Mouse (Mus musculus): ENCODE results near the gene Atg4d. TPM values are rescaled to one million over a fixed set of nuclear protein-coding genes. Genes with fewer than 3 reads are reported as not detected.
"Not testable (repeated sequence)": the region's sequence is repeated elsewhere in the genome, so short reads cannot be mapped to it uniquely, and the experiment has no call there.

Gene Atg4d
- polyA plus RNA-seq, 1 experiment from 2014 or later: 40.5 TPM

DNA sequence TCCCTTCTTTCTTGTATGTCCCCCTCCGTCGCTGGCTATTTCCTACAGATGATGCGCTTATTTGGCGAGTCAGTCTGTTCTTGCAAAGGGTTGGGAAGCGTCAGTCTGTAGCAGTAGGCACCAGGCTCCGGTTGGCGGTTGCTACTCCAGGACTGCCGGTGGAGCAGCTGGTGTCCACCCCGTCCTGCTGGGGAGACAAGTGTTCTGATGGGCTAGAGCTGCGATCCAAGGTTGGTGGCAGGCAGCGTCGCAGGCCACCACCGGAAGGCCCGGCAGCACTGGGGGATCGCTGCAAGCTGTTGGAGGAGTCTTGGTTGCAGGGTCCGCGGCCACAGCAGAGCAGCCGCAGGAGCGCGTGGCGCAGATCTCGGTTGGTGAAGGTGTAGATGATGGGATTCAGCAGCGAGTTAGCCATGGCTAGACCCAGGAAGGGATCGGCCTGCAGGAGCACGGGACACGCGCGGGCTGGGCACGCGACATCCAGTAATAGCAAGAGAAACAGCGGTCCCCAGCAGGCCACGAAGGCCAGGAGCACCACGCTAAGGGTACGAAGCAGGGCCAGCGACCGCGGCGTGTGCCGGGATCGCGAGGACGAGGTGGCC lies 21.2 kb upstream of the Atg4d start:
- Histone ChIP-seq H3K9me3 (replicated peaks) (no peaks in the 10 kb centered on the region), H3K36me3 (no peaks in the 10 kb centered on the region), H3K4me3 (replicated peaks) (peak overlapping the region; percentile 44), H3K9ac (peak overlapping the region; percentile 18; the same call in 1 of the 2 replicates), H3K27me3 (peaks cover 72% of the 10 kb centered on the region), H3K4me1 (peaks cover 33% of the 10 kb centered on the region), H3K27ac (replicated peaks) (no peak overlapping the region), H3K4me2 (replicated peaks) (peak overlapping the region; percentile 89)
- WGBS: 6% methylated on average over 42 of the region's 42 CpGs
- no peak for ATAC-seq (ENCODE audit: insufficient number of reproducible peaks, low FRiP score, low TSS enrichment, low read depth)

DNA sequence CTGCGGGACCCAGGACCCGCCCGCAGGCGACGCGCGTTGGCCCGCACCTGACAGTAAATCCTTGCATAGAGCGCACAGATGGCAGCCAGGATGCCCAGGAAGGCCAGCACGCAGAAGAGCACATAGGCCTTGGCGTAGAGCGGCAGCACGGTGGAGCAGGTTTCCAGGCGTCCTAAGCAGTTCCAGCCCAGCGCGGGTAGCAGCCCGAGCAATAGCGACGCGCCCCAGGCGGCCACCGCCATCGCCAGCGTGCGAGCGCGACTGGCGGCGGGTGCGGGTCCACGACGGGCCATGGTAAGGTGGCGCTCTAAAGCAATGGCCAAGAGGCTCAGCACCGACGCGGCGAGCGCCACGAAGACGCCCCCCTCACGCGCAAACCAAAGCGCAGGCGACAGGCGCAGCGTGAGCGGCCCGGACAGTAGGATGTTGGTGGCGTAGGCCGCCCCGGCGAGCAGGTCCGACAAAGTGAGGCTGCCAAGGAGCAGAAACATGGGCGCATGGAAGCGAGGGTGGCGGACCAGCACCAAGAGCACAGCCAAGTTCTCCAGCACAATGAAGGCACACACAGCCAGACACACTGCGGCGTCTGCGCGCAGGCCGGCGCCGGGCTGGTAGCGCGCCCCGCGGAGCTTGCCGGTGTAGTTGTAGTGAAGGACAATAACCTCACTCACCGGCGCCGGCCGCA lies 20.5 kb upstream of the Atg4d start:
- Histone ChIP-seq H3K27ac (replicated peaks) (no peak overlapping the region), H3K36me3 (no peaks in the 10 kb centered on the region), H3K4me2 (replicated peaks) (peak overlapping the region; percentile 89), H3K9ac (peak overlapping the region; percentile 18), H3K9me3 (replicated peaks) (no peaks in the 10 kb centered on the region), H3K4me3 (replicated peaks) (peak overlapping the region; percentile 44), H3K4me1 (peaks cover 29% of the 10 kb centered on the region), H3K27me3 (peaks cover 78% of the 10 kb centered on the region)
- peak; percentile 27; the same call in 1 of the 2 replicates for ATAC-seq (ENCODE audit: insufficient number of reproducible peaks, low FRiP score, low TSS enrichment, low read depth)
- under 1% methylated on average over 72 of the region's 72 CpGs for WGBS

DNA sequence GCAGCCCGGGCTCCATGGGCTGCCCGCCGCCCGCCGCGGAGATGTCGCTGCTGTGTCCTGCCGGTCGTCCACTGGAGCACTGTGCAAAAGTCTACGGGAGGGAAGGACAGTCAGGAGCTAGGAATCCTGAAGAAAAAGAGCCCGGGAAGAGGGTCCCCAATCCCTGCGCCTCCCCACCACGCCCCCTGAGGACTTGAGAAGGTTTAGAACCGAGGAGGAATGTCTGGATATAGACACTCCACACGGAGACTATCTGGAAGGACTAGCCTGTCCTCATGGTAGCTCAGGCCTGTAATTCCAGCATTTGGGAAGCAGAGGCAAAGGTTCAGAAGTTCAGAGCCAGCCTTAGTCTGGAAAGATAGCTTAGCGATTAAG lies 20.0 kb upstream of the Atg4d start:
- H3K9ac ChIP-seq: peak overlapping the region; percentile 18; the same call in 1 of the 2 replicates
- no peaks in the 10 kb centered on the region for H3K36me3 ChIP-seq
- H3K9me3 ChIP-seq (replicated peaks): no peaks in the 10 kb centered on the region
- peak overlapping the region; percentile 89 for H3K4me2 ChIP-seq (replicated peaks)
- no peak overlapping the region for H3K27ac ChIP-seq (replicated peaks)
- peaks cover 27% of the 10 kb centered on the region for H3K4me1 ChIP-seq
- ATAC-seq (ENCODE audit: insufficient number of reproducible peaks, low FRiP score, low TSS enrichment, low read depth): no peak
- H3K27me3 ChIP-seq: peaks cover 83% of the 10 kb centered on the region
- 2% methylated on average over 16 of the region's 16 CpGs for WGBS
- H3K4me3 ChIP-seq (replicated peaks): peak overlapping the region; percentile 44

DNA sequence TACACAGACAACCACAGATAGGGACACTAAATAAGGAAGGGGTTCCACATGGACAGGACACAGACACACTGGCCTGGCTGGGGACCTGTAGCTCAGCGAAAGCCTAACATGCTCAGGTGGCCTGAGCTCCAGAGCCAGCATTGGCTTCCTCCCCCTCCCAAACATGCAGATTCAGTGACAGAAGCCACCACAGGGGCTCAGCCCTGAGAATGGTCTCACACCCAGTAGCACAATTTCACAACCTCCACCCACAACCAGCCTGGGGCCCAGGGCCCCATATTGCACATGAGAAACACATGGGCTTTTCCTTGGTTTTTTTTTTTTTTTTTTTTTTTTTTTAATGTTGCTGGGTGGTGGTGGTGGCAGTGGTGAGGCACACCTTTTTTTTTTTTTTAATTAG lies 18.8 kb upstream of the Atg4d start:
- Histone ChIP-seq H3K27ac (replicated peaks) (no peak overlapping the region), H3K27me3 (peaks cover 92% of the 10 kb centered on the region), H3K4me2 (replicated peaks) (no peak overlapping the region), H3K4me3 (replicated peaks) (no peak overlapping the region), H3K9me3 (replicated peaks) (no peaks in the 10 kb centered on the region), H3K9ac (no peak overlapping the region), H3K36me3 (no peaks in the 10 kb centered on the region), H3K4me1 (peaks cover 32% of the 10 kb centered on the region)
- no peak for ATAC-seq (ENCODE audit: insufficient number of reproducible peaks, low FRiP score, low TSS enrichment, low read depth)
- 90% methylated on average over 1 of the region's 1 CpGs for WGBS

DNA sequence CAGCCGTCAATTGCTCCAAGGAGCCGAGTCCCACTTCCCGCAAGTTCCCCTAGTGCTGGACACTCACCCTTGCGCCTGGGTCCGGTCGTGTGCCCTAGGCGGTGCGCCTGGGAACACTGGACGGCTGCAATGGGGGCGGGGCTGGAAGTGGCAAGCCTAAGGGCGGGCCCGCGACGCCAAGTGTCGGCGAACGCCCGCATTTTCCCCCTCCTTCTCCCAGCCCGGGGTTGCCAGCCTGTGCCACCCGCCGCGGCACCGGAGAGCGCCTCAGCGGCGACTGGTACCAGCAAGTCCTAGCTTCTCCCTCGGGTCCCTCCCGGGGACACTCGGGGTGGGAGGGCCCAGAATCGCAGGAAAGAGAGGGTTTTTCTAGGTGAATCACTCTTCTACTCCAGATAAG lies 16.8 kb upstream of the Atg4d start, which contains the start of gene S1pr5:
Gene S1pr5 (minus strand): TSS at position 118 of the 400 bp plus-strand sequence.
- Histone ChIP-seq H3K9ac (no peak within 1 kb of the TSS), H3K27me3 (peaks cover 72% of the 10 kb centered on the region), H3K4me3 (replicated peaks) (peak within 1 kb of the TSS; percentile 29), H3K27ac (replicated peaks) (no peak within 1 kb of the TSS), H3K36me3 (no peaks in the 10 kb centered on the region), H3K4me1 (peaks cover 35% of the 10 kb centered on the region), H3K4me2 (replicated peaks) (peak within 1 kb of the TSS; percentile 50), H3K9me3 (replicated peaks) (no peaks in the 10 kb centered on the region)
- WGBS: 2% methylated on average over 30 of the region's 30 CpGs
- no peak for ATAC-seq (ENCODE audit: insufficient number of reproducible peaks, low FRiP score, low TSS enrichment, low read depth)

DNA sequence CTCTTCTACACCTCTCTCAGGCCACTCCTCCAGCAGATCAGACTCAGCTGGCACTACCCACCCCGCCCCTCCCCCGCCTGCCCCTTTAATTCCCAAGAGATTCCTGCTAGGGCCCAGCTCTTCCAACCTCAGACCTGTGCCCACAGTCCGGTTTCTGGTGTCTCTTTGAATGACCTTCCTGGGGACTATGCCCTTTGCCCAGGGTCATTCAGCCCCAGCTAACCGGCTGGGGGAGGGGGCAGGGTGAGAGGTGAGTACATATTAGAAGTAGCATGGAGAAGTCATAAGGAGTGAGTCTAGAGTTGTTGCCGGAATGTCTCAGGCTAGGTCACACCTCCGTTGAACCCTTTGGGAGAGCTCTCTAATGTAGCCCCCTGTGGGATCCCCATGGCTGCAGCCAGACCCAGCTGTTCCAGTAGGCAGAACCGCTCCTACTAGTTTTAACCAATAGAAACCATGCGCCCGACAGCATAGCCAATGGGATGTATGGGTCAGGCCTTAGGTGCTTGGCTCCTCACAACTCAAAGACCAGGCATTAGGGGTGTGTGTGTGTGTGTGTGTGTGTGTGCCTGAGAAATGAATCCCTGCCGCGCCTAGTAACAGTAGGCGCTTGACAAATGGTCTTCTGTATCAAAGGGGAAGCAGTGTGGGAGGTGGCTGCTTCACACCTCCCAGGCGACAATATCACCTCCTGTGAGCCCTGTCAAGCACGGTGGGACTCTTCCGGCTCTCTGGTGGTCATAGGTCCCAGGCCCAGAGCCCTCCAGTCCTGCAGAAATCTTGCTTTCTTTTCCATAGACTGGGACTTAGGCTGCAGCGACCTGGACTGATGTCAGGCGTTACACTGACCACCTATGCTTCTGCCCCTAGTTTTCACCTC lies 15.2 kb upstream of the Atg4d start:
- Histone ChIP-seq H3K9me3 (replicated peaks) (no peaks in the 10 kb centered on the region), H3K9ac (no peak overlapping the region), H3K4me1 (peaks cover 23% of the 10 kb centered on the region), H3K27me3 (peaks cover 57% of the 10 kb centered on the region), H3K4me2 (replicated peaks) (no peak overlapping the region), H3K36me3 (no peaks in the 10 kb centered on the region), H3K27ac (replicated peaks) (peak overlapping the region; percentile 79), H3K4me3 (replicated peaks) (no peak overlapping the region)
- peak; percentile 25; the same call in 1 of the 2 replicates for ATAC-seq (ENCODE audit: insufficient number of reproducible peaks, low FRiP score, low TSS enrichment, low read depth)
- 40% methylated on average over 17 of the region's 17 CpGs for WGBS

DNA sequence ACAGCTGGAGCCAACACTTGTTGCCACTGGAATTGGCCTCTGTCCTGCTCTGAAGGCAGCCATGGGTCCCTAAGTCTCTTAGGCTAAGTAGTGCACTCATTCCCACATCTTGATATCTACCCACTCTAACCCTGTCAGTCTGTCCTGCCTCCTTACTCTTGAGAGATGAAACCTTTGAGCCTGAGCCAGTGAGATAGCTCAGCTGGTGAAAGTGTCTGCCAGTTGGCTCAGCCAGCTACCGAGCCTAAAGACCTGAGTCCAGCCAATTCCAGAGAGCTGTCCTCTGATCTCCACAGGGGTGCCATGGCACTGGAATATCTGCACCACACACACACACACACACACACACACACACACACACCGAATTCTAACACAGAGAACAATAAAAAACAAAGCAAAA lies 14.6 kb upstream of the Atg4d start:
- ATAC-seq (ENCODE audit: insufficient number of reproducible peaks, low FRiP score, low TSS enrichment, low read depth): no peak
- WGBS: 48% methylated on average over 2 of the region's 2 CpGs
- no peaks in the 10 kb centered on the region for H3K36me3 ChIP-seq
- 0 out of 2 replicates have a peak overlapping the region, but pooled peaks have one; percentile 8 for H3K4me2 ChIP-seq (replicated peaks)
- H3K27me3 ChIP-seq: peaks cover 50% of the 10 kb centered on the region
- H3K9ac ChIP-seq: no peak overlapping the region
- H3K9me3 ChIP-seq (replicated peaks): no peaks in the 10 kb centered on the region
- H3K4me3 ChIP-seq (replicated peaks): no peak overlapping the region
- H3K4me1 ChIP-seq: peaks cover 18% of the 10 kb centered on the region
- H3K27ac ChIP-seq (replicated peaks): peak overlapping the region; percentile 79

DNA sequence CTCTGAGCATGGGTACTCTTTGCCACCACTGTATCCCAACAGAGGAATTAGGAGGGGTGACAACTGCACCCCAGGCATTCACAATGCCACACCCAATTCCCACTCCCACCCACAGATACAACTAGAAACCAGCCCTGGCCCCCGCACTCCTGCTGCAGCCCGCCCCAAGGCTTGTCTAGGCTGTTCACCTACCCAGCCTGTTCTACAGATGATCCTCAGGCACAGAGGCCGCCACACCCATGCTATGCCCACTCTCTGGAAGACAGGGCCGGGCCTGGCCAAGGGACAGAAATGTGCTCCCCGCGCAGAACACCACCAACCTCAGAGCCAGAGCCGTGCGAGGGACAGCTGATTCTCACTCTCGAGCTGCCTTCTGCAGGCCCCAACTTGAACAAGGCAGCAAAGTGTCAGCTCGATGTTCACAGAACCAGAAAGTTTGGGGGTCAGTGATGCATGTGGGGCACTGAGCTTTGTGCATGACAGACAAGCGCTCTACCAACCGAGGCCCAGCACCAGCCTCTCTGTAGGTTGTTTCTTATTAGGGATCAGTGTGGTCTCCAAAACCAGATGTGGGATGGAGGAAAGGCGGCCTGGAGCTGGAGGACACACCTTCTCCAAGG lies 13.9 kb upstream of the Atg4d start:
- Histone ChIP-seq H3K9me3 (replicated peaks) (no peaks in the 10 kb centered on the region), H3K4me2 (replicated peaks) (0 out of 2 replicates have a peak overlapping the region, but pooled peaks have one; percentile 8), H3K36me3 (no peaks in the 10 kb centered on the region), H3K4me3 (replicated peaks) (no peak overlapping the region), H3K4me1 (peaks cover 18% of the 10 kb centered on the region), H3K27me3 (peaks cover 43% of the 10 kb centered on the region), H3K27ac (replicated peaks) (peak overlapping the region; percentile 79), H3K9ac (no peak overlapping the region)
- 48% methylated on average over 13 of the region's 13 CpGs for WGBS
- ATAC-seq (ENCODE audit: insufficient number of reproducible peaks, low FRiP score, low TSS enrichment, low read depth): peak; percentile 52; the same call in 1 of the 2 replicates

DNA sequence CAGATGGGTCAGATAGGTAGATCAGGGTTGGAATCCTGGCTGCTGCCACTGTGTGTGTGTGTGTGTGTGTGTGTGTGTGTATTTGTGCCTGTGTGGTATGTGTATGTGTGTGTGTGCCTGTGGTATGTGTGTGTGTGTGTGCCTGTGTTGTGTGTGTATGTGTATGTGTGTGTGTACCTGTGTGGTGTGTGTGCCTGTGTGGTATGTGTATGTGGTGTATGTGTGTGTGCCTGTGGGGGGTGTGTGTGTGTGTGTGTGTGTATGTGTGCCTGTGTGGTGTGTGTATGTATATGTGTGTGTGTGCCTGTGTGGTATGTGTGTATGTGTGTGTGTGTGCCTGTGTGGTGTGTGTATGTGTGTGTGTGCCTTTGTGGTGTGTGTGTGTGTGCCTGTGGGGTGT lies 10.4 kb upstream of the Atg4d start:
- H3K27me3 ChIP-seq: peaks cover 13% of the 10 kb centered on the region

DNA sequence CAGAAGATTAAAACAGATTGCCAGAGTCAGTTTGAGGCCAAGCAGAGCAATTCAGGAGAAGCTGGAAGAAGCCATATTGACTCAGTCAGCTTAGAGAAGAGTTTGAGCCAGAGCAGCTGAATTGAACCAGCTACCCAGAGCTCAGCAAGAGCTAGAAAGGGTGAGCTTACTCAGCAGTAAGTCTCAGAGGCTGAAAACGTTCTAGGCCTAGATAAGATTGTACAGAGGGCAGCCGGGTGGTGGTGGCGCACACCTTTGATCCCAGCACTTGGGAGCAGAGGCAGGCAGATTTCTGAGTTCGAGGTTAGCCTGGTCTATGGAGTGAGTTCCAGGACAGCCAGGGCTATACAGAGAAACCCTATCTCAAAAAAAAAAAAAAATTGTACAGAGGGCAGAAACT lies 8.7 kb upstream of the Atg4d start:
- not testable (repeated sequence) for H3K27ac ChIP-seq (replicated peaks); H3K36me3 ChIP-seq; H3K27me3 ChIP-seq; H3K9ac ChIP-seq; H3K9me3 ChIP-seq (replicated peaks); ATAC-seq (ENCODE audit: insufficient number of reproducible peaks, low FRiP score, low TSS enrichment, low read depth); H3K4me1 ChIP-seq; H3K4me3 ChIP-seq (replicated peaks); H3K4me2 ChIP-seq (replicated peaks)
- 83% methylated on average over 4 of the region's 4 CpGs for WGBS

More for the DNA sequence above, 10.4 kb upstream of the Atg4d start:
- H3K4me2 ChIP-seq (replicated peaks): no peak overlapping the region
- 0 out of 2 replicates have a peak, but pooled peaks have one; percentile 12 for ATAC-seq (ENCODE audit: insufficient number of reproducible peaks, low FRiP score, low TSS enrichment, low read depth)
- H3K4me3 ChIP-seq (replicated peaks): no peak overlapping the region
- no peaks in the 10 kb centered on the region for H3K9me3 ChIP-seq (replicated peaks)
- no peaks in the 10 kb centered on the region for H3K36me3 ChIP-seq
- peaks cover 8% of the 10 kb centered on the region for H3K4me1 ChIP-seq
- no peak overlapping the region for H3K27ac ChIP-seq (replicated peaks)
- H3K9ac ChIP-seq: no peak overlapping the region
